Mouse (Mus musculus): ENCODE data around the gene Gucy2g. TPM values are rescaled to one million over a fixed set of nuclear protein-coding genes. Genes with fewer than 3 reads are reported as not detected.

Gucy2g gene
- polyA plus RNA-seq, 1 experiment from 2014 or later = 0.08 TPM

GRCm38 (mm10) chr19:55218741-55219221, 22.3 kb downstream of the Gucy2g start:
- no peaks in the 10 kb centered on the region for H3K27me3 ChIP-seq (ENCODE audit: control insufficient read depth, insufficient read depth, low read length)
- peak overlapping the region; percentile 52 for H3K9ac ChIP-seq (ENCODE audit: low read length)
- 0 out of 2 replicates have a peak, but pooled peaks cover 3% of the 10 kb centered on the region for H3K4me1 ChIP-seq (replicated peaks; ENCODE audit: control insufficient read depth, insufficient read depth)
- DNase-seq (ENCODE audit: low spot score) = no peak
- peak overlapping the region; percentile 64 for H3K4me2 ChIP-seq (replicated peaks; ENCODE audit: low read depth)
- H3K9me3 ChIP-seq (ENCODE audit: control insufficient read depth, low read length) = no peaks in the 10 kb centered on the region
- H3K27ac ChIP-seq (replicated peaks) = peak overlapping the region; percentile 75
- peak; percentile 4 for ATAC-seq (ENCODE audit: low FRiP score, low TSS enrichment)
- TF ChIP-seq EP300 (optimal IDR thresholded peaks at IDR 0.05) (no peak), CTCF (IDR thresholded peaks at IDR 0.05; ENCODE audit: low read depth) (no peak)
- 17% methylated on average over 12 of the region's 12 CpGs for WGBS
- peak overlapping the region; percentile 43 for H3K4me3 ChIP-seq (ENCODE audit: low read depth, low read length)
- H3K36me3 ChIP-seq (ENCODE audit: control insufficient read depth, insufficient read depth, low read length) = no peaks in the 10 kb centered on the region

DNA sequence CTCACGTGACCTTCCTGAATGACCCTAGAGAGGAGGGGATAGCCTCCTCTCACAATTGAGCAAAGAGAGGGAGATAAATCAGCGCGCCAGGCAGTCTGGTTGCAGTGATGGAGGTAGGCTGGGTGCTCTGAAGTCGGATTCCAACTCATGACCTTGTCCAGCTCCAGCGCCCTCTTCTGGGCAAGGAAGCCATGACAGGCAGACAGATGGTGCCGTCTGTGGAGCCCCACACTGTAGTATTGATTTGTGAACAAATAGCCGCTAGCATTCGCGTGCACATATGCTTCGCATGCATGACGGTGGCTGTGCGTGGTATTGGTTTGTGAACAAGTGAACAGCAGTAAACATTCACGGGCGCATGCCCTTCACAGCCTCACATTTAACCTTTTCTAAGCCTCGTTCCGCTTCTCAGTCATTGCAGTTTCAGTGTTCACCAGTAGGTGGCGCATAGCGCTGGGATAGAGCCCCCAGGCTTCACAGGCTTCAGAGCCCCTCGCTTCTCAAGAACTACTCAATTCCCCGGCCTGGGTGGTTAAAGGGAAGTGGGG, 22.8 kb downstream of the Gucy2g start:
- peak overlapping the region; percentile 52 for H3K9ac ChIP-seq (ENCODE audit: low read length)
- H3K36me3 ChIP-seq (ENCODE audit: control insufficient read depth, insufficient read depth, low read length) = no peaks in the 10 kb centered on the region
- H3K27me3 ChIP-seq (ENCODE audit: control insufficient read depth, insufficient read depth, low read length) = no peaks in the 10 kb centered on the region
- ATAC-seq (ENCODE audit: low FRiP score, low TSS enrichment) (peak; percentile 55), DNase-seq (ENCODE audit: low spot score) (peak; percentile 84)
- H3K27ac ChIP-seq (replicated peaks) = peak overlapping the region; percentile 75; the same call in 1 of the 2 replicates
- 4% methylated on average over 20 of the region's 20 CpGs for WGBS
- H3K9me3 ChIP-seq (ENCODE audit: control insufficient read depth, low read length) = no peaks in the 10 kb centered on the region
- 0 out of 2 replicates have a peak, but pooled peaks cover 3% of the 10 kb centered on the region for H3K4me1 ChIP-seq (replicated peaks; ENCODE audit: control insufficient read depth, insufficient read depth)
- H3K4me2 ChIP-seq (replicated peaks; ENCODE audit: low read depth) = peak overlapping the region; percentile 64
- H3K4me3 ChIP-seq (ENCODE audit: low read depth, low read length) = peak overlapping the region; percentile 43
- TF ChIP-seq EP300 (optimal IDR thresholded peaks at IDR 0.05) (no peak), CTCF (IDR thresholded peaks at IDR 0.05; ENCODE audit: low read depth) (peak; percentile 89)

GRCm38 (mm10) chr19:55217365-55217764, 23.7 kb downstream of the Gucy2g start:
- Histone ChIP-seq H3K27me3 (ENCODE audit: control insufficient read depth, insufficient read depth, low read length) (no peaks in the 10 kb centered on the region), H3K36me3 (ENCODE audit: control insufficient read depth, insufficient read depth, low read length) (no peaks in the 10 kb centered on the region), H3K4me3 (ENCODE audit: low read depth, low read length) (no peak overlapping the region), H3K9me3 (ENCODE audit: control insufficient read depth, low read length) (no peaks in the 10 kb centered on the region), H3K4me2 (replicated peaks; ENCODE audit: low read depth) (no peak overlapping the region), H3K4me1 (replicated peaks; ENCODE audit: control insufficient read depth, insufficient read depth) (0 out of 2 replicates have a peak, but pooled peaks cover 3% of the 10 kb centered on the region), H3K9ac (ENCODE audit: low read length) (no peak overlapping the region), H3K27ac (replicated peaks) (peak overlapping the region; percentile 45; the same call in 1 of the 2 replicates)
- DNase-seq (ENCODE audit: low spot score) (no peak), ATAC-seq (ENCODE audit: low FRiP score, low TSS enrichment) (no peak)
- TF ChIP-seq CTCF (IDR thresholded peaks at IDR 0.05; ENCODE audit: low read depth) (no peak), EP300 (optimal IDR thresholded peaks at IDR 0.05) (no peak)
- 64% methylated on average over 9 of the region's 9 CpGs for WGBS

DNA sequence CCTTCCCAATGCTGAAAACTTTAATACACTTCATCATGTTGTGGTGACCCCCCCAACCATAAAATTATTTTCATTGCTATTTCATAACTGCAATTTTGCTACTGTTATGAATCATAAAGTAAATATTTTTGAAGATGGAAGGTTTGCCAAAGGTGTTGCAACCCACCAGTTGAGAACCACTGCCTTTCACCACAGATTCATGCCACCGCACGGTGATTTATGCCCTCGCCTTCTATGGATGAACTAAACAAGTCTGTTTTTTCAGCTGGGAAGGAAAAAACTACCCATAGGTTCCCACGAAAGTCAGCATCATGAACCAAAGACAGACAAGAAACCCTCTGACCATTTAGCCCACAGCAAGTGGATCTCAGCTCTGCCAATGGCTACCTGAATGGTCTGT, 24.2 kb downstream of the Gucy2g start:
- H3K4me2 ChIP-seq (replicated peaks; ENCODE audit: low read depth) = no peak overlapping the region
- 60% methylated on average over 4 of the region's 4 CpGs for whole genome bisulfite sequencing
- TF ChIP-seq CTCF (IDR thresholded peaks at IDR 0.05; ENCODE audit: low read depth) = no peak
- TF ChIP-seq EP300 (optimal IDR thresholded peaks at IDR 0.05) = no peak

DNA sequence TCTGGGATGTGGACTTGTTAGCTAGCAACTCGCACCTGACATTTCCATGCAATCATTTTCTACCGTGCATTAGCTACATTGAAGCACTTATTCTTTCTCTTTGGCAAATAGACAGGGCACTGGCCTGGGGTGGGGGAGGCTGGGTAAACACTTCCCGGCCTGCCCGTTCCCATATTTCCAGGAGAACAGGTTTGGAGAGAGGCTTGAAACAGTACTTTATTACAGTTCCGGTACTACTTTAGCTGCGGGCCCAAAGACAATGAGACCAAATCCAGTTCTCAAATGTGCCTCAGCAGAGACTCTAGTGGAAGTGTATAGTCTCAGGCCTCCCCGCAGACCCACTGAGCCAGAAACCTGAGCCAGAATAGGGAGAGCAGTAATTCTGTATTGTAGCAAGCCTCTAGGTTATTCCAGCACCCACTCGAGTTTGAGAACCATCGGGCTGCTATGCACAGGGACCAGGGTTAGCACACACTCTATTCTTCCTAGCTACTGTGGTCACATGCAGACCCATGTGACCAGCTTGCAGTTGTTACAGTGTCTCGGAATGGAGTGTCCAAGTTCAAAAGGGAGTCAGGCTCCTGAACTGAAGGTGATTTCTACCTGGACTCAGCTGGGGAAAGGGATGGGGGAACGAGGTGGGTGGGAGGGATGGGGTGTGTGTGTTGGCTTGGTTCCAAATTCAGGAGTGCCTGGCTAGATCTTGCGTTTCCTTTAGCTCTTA, 27.3 kb downstream of the Gucy2g start:
- Histone ChIP-seq H3K9ac (ENCODE audit: low read length) (no peak overlapping the region), H3K36me3 (ENCODE audit: control insufficient read depth, insufficient read depth, low read length) (no peaks in the 10 kb centered on the region), H3K27me3 (ENCODE audit: control insufficient read depth, insufficient read depth, low read length) (no peaks in the 10 kb centered on the region), H3K4me3 (ENCODE audit: low read depth, low read length) (no peak overlapping the region), H3K4me2 (replicated peaks; ENCODE audit: low read depth) (no peak overlapping the region), H3K27ac (replicated peaks) (peak overlapping the region; percentile 83), H3K9me3 (ENCODE audit: control insufficient read depth, low read length) (no peaks in the 10 kb centered on the region), H3K4me1 (replicated peaks; ENCODE audit: control insufficient read depth, insufficient read depth) (0 out of 2 replicates have a peak, but pooled peaks cover 2% of the 10 kb centered on the region)
- TF ChIP-seq CTCF (IDR thresholded peaks at IDR 0.05; ENCODE audit: low read depth) (no peak), EP300 (optimal IDR thresholded peaks at IDR 0.05) (no peak)
- peak; percentile 67 for DNase-seq (ENCODE audit: low spot score)
- peak; percentile 70 for ATAC-seq (ENCODE audit: low FRiP score, low TSS enrichment)
- WGBS = 41% methylated on average over 12 of the region's 12 CpGs

More for the DNA sequence above, 24.2 kb downstream of the Gucy2g start:
- no peak for DNase-seq (ENCODE audit: low spot score)
- Histone ChIP-seq H3K27me3 (ENCODE audit: control insufficient read depth, insufficient read depth, low read length) (no peaks in the 10 kb centered on the region), H3K9me3 (ENCODE audit: control insufficient read depth, low read length) (no peaks in the 10 kb centered on the region), H3K9ac (ENCODE audit: low read length) (no peak overlapping the region), H3K4me1 (replicated peaks; ENCODE audit: control insufficient read depth, insufficient read depth) (0 out of 2 replicates have a peak, but pooled peaks cover 3% of the 10 kb centered on the region), H3K4me3 (ENCODE audit: low read depth, low read length) (no peak overlapping the region), H3K36me3 (ENCODE audit: control insufficient read depth, insufficient read depth, low read length) (no peaks in the 10 kb centered on the region), H3K27ac (replicated peaks) (peak overlapping the region; percentile 45; the same call in 1 of the 2 replicates)
- no peak for ATAC-seq (ENCODE audit: low FRiP score, low TSS enrichment)

GRCm38 (mm10) chr19:55211698-55212097, 29.3 kb downstream of the Gucy2g start:
- no peak overlapping the region for H3K4me3 ChIP-seq (ENCODE audit: low read depth, low read length)
- no peaks in the 10 kb centered on the region for H3K27me3 ChIP-seq (ENCODE audit: control insufficient read depth, insufficient read depth, low read length)
- ATAC-seq (ENCODE audit: low FRiP score, low TSS enrichment) (no peak), DNase-seq (ENCODE audit: low spot score) (no peak)
- no peaks in the 10 kb centered on the region for H3K9me3 ChIP-seq (ENCODE audit: control insufficient read depth, low read length)
- H3K27ac ChIP-seq (replicated peaks) = no peak overlapping the region
- H3K4me1 ChIP-seq (replicated peaks; ENCODE audit: control insufficient read depth, insufficient read depth) = no peaks in the 10 kb centered on the region
- H3K9ac ChIP-seq (ENCODE audit: low read length) = no peak overlapping the region
- no peak for TF ChIP-seq CTCF (IDR thresholded peaks at IDR 0.05; ENCODE audit: low read depth)
- TF ChIP-seq EP300 (optimal IDR thresholded peaks at IDR 0.05) = no peak
- no peak overlapping the region for H3K4me2 ChIP-seq (replicated peaks; ENCODE audit: low read depth)
- H3K36me3 ChIP-seq (ENCODE audit: control insufficient read depth, insufficient read depth, low read length) = no peaks in the 10 kb centered on the region
- 92% methylated on average over 1 of the region's 1 CpGs for WGBS

Measured in stomach, postnatal 0 days (tissue).